Mouse (Mus musculus): ENCODE data around the gene Srrd.

DNA sequence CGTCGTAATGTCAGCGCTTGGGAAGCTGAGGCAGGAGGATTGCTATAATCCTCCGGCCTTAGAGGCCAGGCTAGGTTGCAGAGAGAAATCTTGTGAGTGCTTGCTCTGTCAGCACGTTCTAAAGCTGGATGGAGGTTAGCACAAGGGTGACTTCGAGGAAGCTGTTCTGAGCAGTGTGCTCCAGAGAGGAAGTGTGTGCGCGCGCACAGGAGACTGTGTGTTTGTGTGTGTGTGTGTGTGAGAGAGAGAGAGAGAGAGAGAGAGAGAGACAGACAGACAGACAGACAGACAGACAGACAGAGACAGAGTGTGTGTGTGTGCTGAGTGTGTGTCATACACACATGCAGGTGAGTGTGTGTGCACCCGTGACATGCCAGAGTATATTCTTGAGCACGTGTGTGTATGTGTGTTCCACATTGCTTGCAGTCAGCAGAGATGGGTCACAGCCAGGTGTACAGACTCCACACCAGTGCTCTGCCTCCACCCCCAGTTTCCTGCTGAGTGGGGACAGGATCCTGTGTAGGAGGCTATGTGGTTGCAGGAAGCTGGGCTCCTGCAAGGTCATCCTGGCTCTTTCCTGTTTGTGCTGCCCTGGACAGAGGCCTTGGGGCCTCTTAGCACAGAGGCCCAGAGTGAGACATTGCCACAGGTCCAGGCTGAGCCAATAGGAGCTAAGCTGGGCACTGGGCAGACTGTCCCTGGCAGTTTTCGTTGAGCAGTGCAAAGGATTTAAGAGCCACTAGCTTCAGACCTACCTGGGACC, 44.4 kb downstream of the Srrd start:
- TF ChIP-seq CTCF (IDR thresholded peaks at IDR 0.05; ENCODE audit: low read depth, low read length) (no peak), GATA1 (IDR thresholded peaks at IDR 0.05; ENCODE audit: borderline replicate concordance, low read length) (no peak), TAL1 (conservative IDR thresholded peaks at IDR 0.05; ENCODE audit: low read depth, low read length) (no peak), GATA2 (IDR thresholded peaks at IDR 0.05; ENCODE audit: borderline replicate concordance, low read depth, low read length) (no peak), POLR2AphosphoS5 (IDR thresholded peaks at IDR 0.05; ENCODE audit: insufficient replicate concordance, low read depth, low read length) (no peak)
